Comparison of ENCODE assay signal across 22 mouse cellular contexts in the genomic region with DNA sequence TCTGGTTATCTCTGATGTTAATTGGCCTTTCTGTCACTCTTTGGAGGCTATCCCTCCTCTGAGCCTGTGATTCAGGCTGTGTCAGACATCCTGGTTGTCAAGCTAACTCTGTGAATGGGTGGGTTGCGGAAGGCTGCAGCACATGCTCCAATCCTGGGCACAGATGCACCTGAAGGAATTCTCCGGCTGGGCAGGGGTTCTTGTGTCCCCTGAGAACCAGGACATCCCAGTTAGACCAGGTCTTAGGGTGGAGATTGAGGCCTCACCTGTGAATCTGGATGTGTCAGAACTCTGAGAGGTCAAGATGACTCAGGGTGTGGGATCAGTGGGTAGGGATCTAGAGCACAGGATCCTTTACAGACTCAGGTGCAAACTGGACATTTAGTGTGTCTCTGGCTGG.
A peak's percentile ranks its signal among the peaks of the same experiment; 100 is the strongest.
DNase-seq lines count a peak whose midpoint lies in the region; ATAC-seq and TF ChIP-seq lines count a peak whose summit lies in the region.
"Had no signal": no experiment of that assay in that cellular context is flagged by ENCODE, and none has a peak within 500 bp of the region (broad histone marks: within the 10 kb centered on the region; RNA-seq: fewer than 3 reads in every experiment).

No protein-coding gene starts in this region.

- H3K27ac ChIP-seq in midbrain, postnatal 0 days (ENCODE audit: low read depth, low read length) = no peak overlapping the region
- H3K27ac ChIP-seq in midbrain, embryonic 15.5 days = no peak overlapping the region
- H3K27ac ChIP-seq: embryonic facial prominence, embryonic 13.5 days; embryonic facial prominence, embryonic 15.5 days; forebrain, embryonic 10.5 days; forebrain, embryonic 12.5 days had no signal

- no peak overlapping the region for H3K9ac ChIP-seq in midbrain, postnatal 0 days (replicated peaks; ENCODE audit: low read length, poor library complexity, severe bottlenecking)
- H3K9ac ChIP-seq in midbrain, embryonic 15.5 days = no peak overlapping the region
- H3K9ac ChIP-seq: embryonic facial prominence, embryonic 13.5 days; embryonic facial prominence, embryonic 15.5 days; forebrain, embryonic 12.5 days had no signal

- WGBS in midbrain, postnatal 0 days = 91% methylated on average over 2 of the region's 2 CpGs
- WGBS in midbrain, embryonic 15.5 days = 91% methylated on average over 2 of the region's 2 CpGs

- H3K27me3 ChIP-seq in midbrain, postnatal 0 days (ENCODE audit: insufficient read depth, low read length) = no peaks in the 10 kb centered on the region
- no peaks in the 10 kb centered on the region for H3K27me3 ChIP-seq in midbrain, embryonic 15.5 days (replicated peaks)
- H3K27me3 ChIP-seq: embryonic facial prominence, embryonic 13.5 days; embryonic facial prominence, embryonic 15.5 days; forebrain, embryonic 12.5 days had no signal

- TF ChIP-seq CTCF in midbrain, postnatal 0 days (IDR thresholded peaks at IDR 0.05) = no peak

- DNase-seq in heart, adult 11 months = peak; percentile 81
- DNase-seq in heart, adult 8-10 months (ENCODE audit: low spot score) = no peak
- no peak for DNase-seq in midbrain, postnatal 0 days (ENCODE audit: low spot score)
- DNase-seq in layer of hippocampus, adult 9-11 months = no peak
- DNase-seq: adrenal gland, adult 2 months; adrenal gland, postnatal 10 days; adrenal gland, postnatal 25 days; B cell, adult 2 months; cerebellum, adult 18-20 months; cerebellum, adult 8-10 months; cerebellum, adult 9-11 months; cerebellum, postnatal 14 days; cerebellum, postnatal 36 days; embryo, embryonic 11 days had no signal

- H3K4me3 ChIP-seq in midbrain, postnatal 0 days (ENCODE audit: low read depth, low read length) = no peak overlapping the region
- H3K4me3 ChIP-seq in midbrain, embryonic 15.5 days = no peak overlapping the region
- H3K4me3 ChIP-seq: embryonic facial prominence, embryonic 13.5 days; embryonic facial prominence, embryonic 15.5 days; erythroblast, embryonic 14.5 days; forebrain, embryonic 10.5 days; forebrain, embryonic 12.5 days had no signal

- no peaks in the 10 kb centered on the region for H3K4me1 ChIP-seq in midbrain, postnatal 0 days (ENCODE audit: insufficient read depth, low read length)
- H3K4me1 ChIP-seq in midbrain, embryonic 15.5 days = no peaks in the 10 kb centered on the region
- H3K4me1 ChIP-seq: embryonic facial prominence, embryonic 13.5 days; embryonic facial prominence, embryonic 15.5 days; forebrain, embryonic 10.5 days; forebrain, embryonic 12.5 days had no signal

- H3K4me2 ChIP-seq in midbrain, postnatal 0 days (ENCODE audit: low read depth, low read length, poor library complexity, severe bottlenecking) = no peak overlapping the region
- H3K4me2 ChIP-seq in midbrain, embryonic 15.5 days = no peak overlapping the region
- H3K4me2 ChIP-seq: embryonic facial prominence, embryonic 13.5 days; embryonic facial prominence, embryonic 15.5 days; forebrain, embryonic 12.5 days had no signal

- H3K36me3 ChIP-seq in midbrain, postnatal 0 days (ENCODE audit: insufficient read depth, low read length) = no peaks in the 10 kb centered on the region
- H3K36me3 ChIP-seq in midbrain, embryonic 15.5 days (replicated peaks) = no peaks in the 10 kb centered on the region
- H3K36me3 ChIP-seq: embryonic facial prominence, embryonic 13.5 days; embryonic facial prominence, embryonic 15.5 days; forebrain, embryonic 10.5 days; forebrain, embryonic 12.5 days had no signal

- no peaks in the 10 kb centered on the region for H3K9me3 ChIP-seq in midbrain, postnatal 0 days (ENCODE audit: low read length)
- H3K9me3 ChIP-seq in midbrain, embryonic 15.5 days = no peaks in the 10 kb centered on the region
- H3K9me3 ChIP-seq: embryonic facial prominence, embryonic 13.5 days; embryonic facial prominence, embryonic 15.5 days; forebrain, embryonic 10.5 days; forebrain, embryonic 12.5 days had no signal

- peak; percentile 13; the same call in 1 of the 2 replicates for ATAC-seq in midbrain, postnatal 0 days (ENCODE audit: low FRiP score)
- ATAC-seq in midbrain, embryonic 15.5 days (replicated peaks) = no peak
- ATAC-seq: forebrain, embryonic 14.5 days; forebrain, embryonic 16.5 days had no signal
